Mouse (Mus musculus): ENCODE measurements around the gene Rita1.

GRCm38 (mm10) chr5:120618778-120619177 lies 6.4 kb upstream of the Rita1 start:
- TF ChIP-seq EP300 (IDR thresholded peaks at IDR 0.05; ENCODE audit: insufficient read depth, low read depth, low read length) (no peak), CTCF (IDR thresholded peaks at IDR 0.05) (no peak), POLR2A (IDR thresholded peaks at IDR 0.05; ENCODE audit: insufficient read depth, low read depth, low read length) (no peak)

All from heart, adult 2 months (tissue).